Mouse (Mus musculus) small intestine, adult 2 months (tissue): Measurements from ENCODE around the gene Hs3st3b1. TPM values are rescaled to one million over a fixed set of nuclear protein-coding genes. Genes with fewer than 3 reads are reported as not detected.

Experiments used
- H3K27ac ChIP-seq: fragments of 200-500 bp; 2 replicates; pipeline ENCODE4 v1.5.1; 2012; ENCODE audit warnings: low read depth, low read length, control low read depth, inconsistent platforms; ENCODE audit not compliant: insufficient read depth
- H3K27me3 ChIP-seq: fragments of 200-500 bp; 2 replicates; pipeline ENCODE4 v1.6.1; 2012; ENCODE audit warnings: mild to moderate bottlenecking, moderate library complexity, low read length, inconsistent platforms; ENCODE audit not compliant: control insufficient read depth, insufficient read depth
- H3K36me3 ChIP-seq: fragments of 200-500 bp; 2 replicates; pipeline ENCODE4 v1.6.1; 2012; ENCODE audit warnings: mild to moderate bottlenecking, low read length, control low read depth, inconsistent platforms; ENCODE audit not compliant: control insufficient read depth, insufficient read depth
- H3K4me1 ChIP-seq: fragments of 200-500 bp; 2 replicates; pipeline ENCODE4 v1.6.1; 2012; ENCODE audit warnings: low read length, inconsistent platforms, mixed read lengths; ENCODE audit not compliant: control insufficient read depth, insufficient read depth, insufficient read length
- H3K4me3 ChIP-seq: fragments of 200-500 bp; 2 replicates; pipeline ENCODE4 v1.5.1; 2012; ENCODE audit warnings: low read depth, mild to moderate bottlenecking, control low read depth, inconsistent platforms, low read length, moderate library complexity
- CTCF ChIP-seq: fragments of 200-500 bp; IDR thresholded peaks from 2 replicates; pipeline ENCODE4 v1.5.1; 2012; ENCODE audit warnings: low read depth, mild to moderate bottlenecking, control low read depth, inconsistent platforms, low read length, moderate library complexity, mixed read lengths; ENCODE audit not compliant: insufficient replicate concordance, insufficient read length; ENCODE audit errors: extremely low read depth
- POLR2A ChIP-seq: fragments of 200-500 bp; IDR thresholded peaks from 2 replicates; pipeline ENCODE4 v1.6.1; 2012; ENCODE audit warnings: low read depth, mild to moderate bottlenecking, control low read depth, inconsistent platforms, low read length, moderate library complexity
- WGBS: fragments of 180-500 bp; shearing (Covaris S2); methylation state at CpG from one replicate; pipeline ENCODE4 v1.1.7; 2018; 5-methylcytosine and 5-hydroxymethylcytosine counted together
- polyA plus RNA-seq: library from polyadenylated mRNA; depleted of rRNA; stranded (reverse); fragments of >200 nt; gene quantifications from 2 replicates; pipeline ENCODE4 v1.2.3, GENCODE M21; 2012

Gene Hs3st3b1
- polyA plus RNA-seq, 1 experiment = 3.7 TPM

GRCm38 (mm10) chr11:63924286-63924930 is 2.3 kb upstream of the Hs3st3b1 start:
- Histone ChIP-seq H3K27me3 (peaks cover 61% of the 10 kb centered on the region), H3K36me3 (no peaks in the 10 kb centered on the region), H3K27ac (no peak overlapping the region), H3K4me3 (no peak overlapping the region), H3K4me1 (peaks cover 10% of the 10 kb centered on the region; the same call in 1 of the 2 replicates)
- TF ChIP-seq POLR2A (no peak), CTCF (no peak)
- 17% methylated on average over 26 of the region's 26 CpGs for WGBS

- Histone ChIP-seq H3K4me1 (peaks cover 13% of the 10 kb centered on the region), H3K4me3 (peak overlapping the region; percentile 46), H3K27me3 (peaks cover 68% of the 10 kb centered on the region), H3K27ac (no peak overlapping the region), H3K36me3 (no peaks in the 10 kb centered on the region)
- TF ChIP-seq POLR2A (no peak), CTCF (no peak)
- 4% methylated on average over 29 of the region's 29 CpGs for WGBS
Measured at GRCm38 (mm10) chr11:63923386-63923785, 1.3 kb upstream of the Hs3st3b1 start.

- Histone ChIP-seq H3K36me3 (no peaks in the 10 kb centered on the region), H3K4me3 (peak overlapping the region; percentile 70), H3K27me3 (peaks cover 70% of the 10 kb centered on the region), H3K27ac (no peak overlapping the region), H3K4me1 (peaks cover 13% of the 10 kb centered on the region)
- TF ChIP-seq CTCF (no peak), POLR2A (no peak)
- 1% methylated on average over 79 of the region's 80 CpGs for WGBS
Measured at GRCm38 (mm10) chr11:63921044-63921951, 792 bp downstream of the Hs3st3b1 start.

GRCm38 (mm10) chr11:63920531-63920930 is 1.6 kb downstream of the Hs3st3b1 start:
- WGBS = under 1% methylated on average over 33 of the region's 33 CpGs
- Histone ChIP-seq H3K27me3 (peaks cover 69% of the 10 kb centered on the region), H3K36me3 (no peaks in the 10 kb centered on the region), H3K27ac (no peak overlapping the region), H3K4me1 (peaks cover 13% of the 10 kb centered on the region), H3K4me3 (peak overlapping the region; percentile 70)
- peak; percentile 52; the same call in 1 of the 2 replicates for TF ChIP-seq CTCF
- TF ChIP-seq POLR2A = 0 out of 2 replicates have a peak, but pooled peaks have one; percentile 27

- H3K27ac ChIP-seq = no peak overlapping the region
- 13% methylated on average over 52 of the region's 52 CpGs for WGBS
- peaks cover 14% of the 10 kb centered on the region for H3K4me1 ChIP-seq
- TF ChIP-seq CTCF (no peak), POLR2A (no peak)
- peak overlapping the region; percentile 70 for H3K4me3 ChIP-seq
- no peaks in the 10 kb centered on the region for H3K36me3 ChIP-seq
- H3K27me3 ChIP-seq = peaks cover 58% of the 10 kb centered on the region
Measured at GRCm38 (mm10) chr11:63919211-63920098, 2.6 kb downstream of the Hs3st3b1 start.

GRCm38 (mm10) chr11:63918321-63919105 is 3.6 kb downstream of the Hs3st3b1 start:
- TF ChIP-seq POLR2A (no peak), CTCF (no peak)
- Histone ChIP-seq H3K27ac (no peak overlapping the region), H3K4me3 (peak overlapping the region; percentile 70; the same call in 1 of the 2 replicates), H3K27me3 (peaks cover 48% of the 10 kb centered on the region), H3K36me3 (no peaks in the 10 kb centered on the region), H3K4me1 (peaks cover 15% of the 10 kb centered on the region)
- 31% methylated on average over 17 of the region's 17 CpGs for WGBS
